Mouse (Mus musculus) lung, adult 2 months (tissue): ENCODE results near the gene Gab3.

ENCODE experiments used
- CTCF ChIP-seq: fragments of 200-500 bp; IDR thresholded peaks from 2 replicates; pipeline ENCODE4 v1.5.1; 2011; ENCODE audit warnings: mild to moderate bottlenecking, low read length, control low read depth; ENCODE audit not compliant: insufficient read depth
- POLR2A ChIP-seq: fragments of 200-500 bp; IDR thresholded peaks from 2 replicates; pipeline ENCODE4 v1.6.1; 2011; ENCODE audit warnings: low read depth, mild to moderate bottlenecking, control low read depth, low read length, borderline replicate concordance; ENCODE audit errors: extremely low read depth

DNA sequence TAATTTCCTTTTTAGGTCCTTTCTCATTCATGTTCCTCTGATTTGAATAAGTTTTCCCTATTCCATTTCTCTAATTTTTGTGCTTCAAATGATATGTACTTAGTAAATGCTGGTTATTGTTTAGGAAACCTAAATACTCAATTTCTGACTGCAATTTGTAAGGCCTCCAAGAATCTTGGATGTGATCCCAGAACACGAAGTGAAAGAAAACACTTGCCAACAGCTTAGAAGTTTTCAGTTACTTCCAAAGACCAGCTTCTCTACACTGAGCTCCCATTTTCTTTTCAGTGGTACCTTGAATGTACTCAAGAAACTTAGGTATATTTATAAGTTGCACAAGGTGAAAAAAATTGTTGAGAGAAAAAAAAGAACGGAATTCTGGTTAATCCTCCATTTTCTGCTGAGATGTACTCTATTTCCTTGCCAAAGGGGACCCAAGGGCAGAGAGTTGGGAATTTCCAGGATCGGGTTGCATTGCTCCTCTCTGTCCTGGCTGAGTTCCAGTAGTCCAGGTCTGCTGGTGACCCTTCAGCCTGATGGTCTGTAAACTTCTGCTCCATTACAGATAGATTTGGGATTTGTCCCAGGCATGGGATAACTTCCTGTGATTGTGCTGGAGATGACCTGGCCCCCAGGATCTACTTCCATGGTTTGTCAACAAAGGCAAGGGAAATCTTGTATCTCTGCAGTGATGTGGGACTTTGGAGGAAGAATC is 38.2 kb downstream of the Gab3 start:
- TF ChIP-seq CTCF (no peak), POLR2A (no peak)
